Mouse (Mus musculus) small intestine, adult 2 months (tissue): Measurements from ENCODE around the gene Gm20388.

Experiments used
- CTCF ChIP-seq: fragments of 200-500 bp; IDR thresholded peaks from 2 replicates; pipeline ENCODE4 v1.5.1; 2012; ENCODE audit warnings: low read depth, mild to moderate bottlenecking, control low read depth, inconsistent platforms, low read length, moderate library complexity, mixed read lengths; ENCODE audit not compliant: insufficient replicate concordance, insufficient read length; ENCODE audit errors: extremely low read depth
- POLR2A ChIP-seq: fragments of 200-500 bp; IDR thresholded peaks from 2 replicates; pipeline ENCODE4 v1.6.1; 2012; ENCODE audit warnings: low read depth, mild to moderate bottlenecking, control low read depth, inconsistent platforms, low read length, moderate library complexity

DNA sequence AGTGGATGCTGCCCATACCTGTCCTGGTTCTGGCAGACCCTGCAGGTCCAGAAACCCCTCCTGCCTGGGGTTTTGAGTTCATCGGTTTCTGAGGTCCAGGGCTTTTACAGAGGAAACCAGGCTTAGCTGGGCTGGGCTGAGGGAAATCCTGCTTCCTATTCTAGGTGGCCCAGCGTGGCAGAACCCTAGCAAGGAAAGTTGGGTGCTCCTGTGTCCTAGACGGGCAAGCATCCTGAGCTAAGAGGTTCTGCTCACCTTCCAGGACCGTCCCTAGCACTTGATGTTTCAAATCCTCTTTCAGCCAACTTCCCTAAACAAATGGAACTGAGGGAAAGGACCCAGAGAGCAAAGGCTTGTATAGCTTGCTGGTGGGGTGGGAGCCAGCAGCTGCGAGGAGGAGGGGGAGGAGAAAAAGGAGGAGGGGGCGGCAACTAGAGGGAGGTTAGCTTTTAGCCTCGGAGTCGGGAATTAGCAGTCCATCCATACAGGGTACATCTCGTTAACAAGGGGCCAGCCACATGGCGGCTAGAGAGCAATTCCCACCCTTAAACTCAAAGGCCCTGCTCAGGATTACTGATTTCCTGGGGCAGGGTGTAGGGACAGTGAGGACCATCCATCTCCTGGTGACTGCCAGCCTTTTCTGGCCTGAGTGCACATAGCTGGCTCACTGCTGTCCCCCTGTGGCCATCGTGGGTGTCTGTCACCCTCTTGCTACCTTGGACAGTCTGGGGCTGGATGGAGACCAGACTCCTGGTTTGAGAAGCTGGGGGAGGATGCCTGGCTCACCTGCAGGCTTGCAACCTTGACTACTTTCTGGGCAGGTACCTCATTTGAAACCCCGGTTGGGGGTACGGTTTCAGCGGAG is 624.1 kb downstream of the Gm20388 start:
- TF ChIP-seq CTCF (peak; percentile 97), POLR2A (no peak)
